Mouse (Mus musculus) Patski (cell line): ENCODE measurements around the gene Nek8. TPM values are rescaled to one million over a fixed set of nuclear protein-coding genes. Genes with fewer than 3 reads are reported as not detected.
"Not testable (repeated sequence)": the region's sequence is repeated elsewhere in the genome, so short reads cannot be mapped to it uniquely, and the experiment has no call there.

Source experiments
- ATAC-seq: fragments of 100-300 bp; one replicate; pipeline ENCODE4 v1.8.0; 2021
- CTCF ChIA-PET: fragments of 350-600 bp; sonication (Branson Sonifier 250); formaldehyde crosslinking; loops from one replicate; lab custom pipeline; 2022; ENCODE audit warnings: inconsistent platforms; lab: Charles Lee
- POLR2A ChIA-PET: fragments of 350-600 bp; sonication (Branson Sonifier 250); formaldehyde crosslinking; loops from one replicate; lab custom pipeline; 2022; ENCODE audit warnings: antibody characterized with exemption, inconsistent platforms; lab: Charles Lee
- DNase-seq: peaks from one replicate; pipeline ENCODE4 v3.0.0-alpha.2; 2011; ENCODE audit warnings: low read depth, low spot score
- H3K27me3 ChIP-seq: fragments of 371-371 bp; one replicate; pipeline ENCODE4 v1.5.1; 2021
- CTCF ChIP-seq: fragments of 100-300 bp; IDR thresholded peaks from one replicate; pipeline ENCODE4 v1.5.1; 2021
- in situ Hi-C: fragments of 300-500 bp; cut with MboI; formaldehyde crosslinking; loops from 3 replicates; pipeline ENCODE4 v1.11.1; 2018; ENCODE audit warnings: low pct_unique_long_range_greater_than_20kb, mixed read lengths
- polyA plus RNA-seq: library from polyadenylated mRNA; unstranded; gene quantifications from one replicate; pipeline ENCODE4 v1.2.3, GENCODE M21; 2021

Gene Nek8
- polyA plus RNA-seq, 1 experiment from 2014 or later: 19.6 TPM

DNA sequence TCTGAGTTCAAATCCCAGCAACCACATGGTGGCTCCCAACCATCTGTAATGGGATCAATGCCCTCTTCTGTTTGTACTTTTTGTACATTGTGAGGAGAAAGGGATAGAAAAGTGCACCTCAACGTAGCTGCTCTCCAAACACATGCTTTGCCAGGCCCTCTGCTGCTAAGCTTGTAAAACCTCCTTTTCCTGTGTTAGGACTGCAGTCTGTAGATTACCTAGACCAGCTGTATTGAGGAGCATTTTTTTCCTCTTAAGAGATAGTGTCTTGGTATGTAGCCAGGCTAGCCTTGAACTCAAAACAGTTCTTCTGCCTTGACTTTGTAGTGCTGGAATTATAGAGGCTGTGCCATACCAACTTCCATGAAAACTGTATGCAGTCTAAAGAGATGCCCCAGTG, 40.3 kb downstream of the Nek8 start:
- in situ Hi-C loops: no loop called here

DNA sequence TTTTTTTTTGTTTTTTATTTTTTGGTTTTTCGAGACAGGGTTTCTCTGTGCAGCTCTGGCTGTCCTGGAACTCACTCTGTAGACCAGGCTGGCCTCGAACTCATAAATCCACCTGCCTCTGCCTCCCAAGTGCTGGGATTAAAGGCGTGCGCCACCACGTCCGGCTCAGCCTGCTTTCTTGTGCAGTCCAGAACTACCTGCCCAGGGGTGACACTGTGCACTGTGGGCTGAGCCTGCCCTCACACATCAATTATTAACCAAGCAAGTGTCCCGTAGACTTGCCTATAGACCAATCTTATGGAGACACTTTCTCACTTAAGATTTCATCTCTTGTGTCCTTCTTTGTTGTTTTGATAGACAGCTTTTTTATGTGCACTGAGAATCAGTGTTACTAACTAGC, 41.2 kb downstream of the Nek8 start:
- POLR2A ChIA-PET: not testable (repeated sequence)
- CTCF ChIA-PET: interaction anchor here (1.0 kb wide), 1 partner anchor 14 kb away, joined by 3 read pairs; no protein-coding TSS in a partner anchor

More for the DNA sequence above, 40.3 kb downstream of the Nek8 start:
- TF ChIP-seq CTCF: no peak
- DNase-seq (no peak), ATAC-seq (no peak)
- ChIA-PET CTCF (interaction anchor here (0.7 to 1.0 kb wide), 3 partner anchors 9 to 16 kb away, joined by 3 to 4 read pairs (median 4); no protein-coding TSS in a partner anchor), POLR2A (no interaction called here)
- no peaks in the 10 kb centered on the region for H3K27me3 ChIP-seq

DNA sequence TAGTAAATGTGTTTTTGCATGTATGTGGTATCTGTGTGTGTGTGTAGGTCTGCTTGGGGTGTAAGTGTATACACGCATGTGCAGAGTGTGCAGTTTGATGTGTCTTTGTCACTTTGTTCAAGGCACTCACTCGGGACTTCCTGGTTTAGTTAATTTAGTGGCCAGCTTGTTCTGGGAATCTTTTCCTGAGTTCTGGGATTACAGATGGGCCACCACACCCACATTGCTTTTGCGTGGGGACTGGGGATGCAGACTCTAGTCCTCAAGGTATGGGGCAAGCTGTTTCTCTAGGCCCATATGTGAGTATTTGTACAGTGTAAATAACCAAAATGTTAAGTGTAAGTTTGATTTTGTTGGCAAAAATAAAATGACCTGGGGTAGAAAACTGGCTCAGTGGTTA, 42.1 kb downstream of the Nek8 start:
- in situ Hi-C loops: no loop called here
- DNase-seq: no peak
- POLR2A ChIA-PET: no interaction called here
- CTCF ChIA-PET: interaction anchor here (0.7 to 2.0 kb wide), 4 partner anchors 9 to 15 kb away, joined by 3 to 8 read pairs (median 6); no protein-coding TSS in a partner anchor
- H3K27me3 ChIP-seq: no peaks in the 10 kb centered on the region
- no peak for TF ChIP-seq CTCF
- ATAC-seq: no peak

More for the DNA sequence above, 41.2 kb downstream of the Nek8 start:
- DNase-seq, ATAC-seq, H3K27me3 ChIP-seq, in situ Hi-C loops: not testable (repeated sequence)

DNA sequence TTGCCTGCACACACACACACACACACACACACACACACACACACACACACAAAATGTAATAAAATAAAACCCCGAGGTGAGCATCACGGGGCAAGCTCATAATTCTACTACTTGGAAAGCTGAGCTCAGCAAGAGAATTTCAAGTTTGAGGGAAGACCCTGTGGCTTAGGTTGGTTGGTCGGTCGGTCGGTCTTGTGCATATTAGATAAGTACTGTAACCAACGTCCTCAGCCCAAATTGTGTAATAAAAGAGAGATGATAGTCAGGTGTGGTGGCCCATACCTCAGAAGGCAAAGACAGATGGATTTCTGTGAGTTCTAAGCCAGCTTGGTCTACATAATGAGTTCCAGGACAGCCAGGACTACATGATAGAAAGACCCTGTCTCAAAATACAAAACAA, 42.6 kb downstream of the Nek8 start:
- no peak for TF ChIP-seq CTCF
- DNase-seq (no peak), ATAC-seq (no peak)
- ChIA-PET CTCF (interaction anchor here (0.7 to 2.0 kb wide), 4 partner anchors 9 to 16 kb away, joined by 3 to 8 read pairs (median 6); no protein-coding TSS in a partner anchor), POLR2A (interaction anchor here (1.0 kb wide), 1 partner anchor 10 kb away, joined by 3 read pairs; no protein-coding TSS in a partner anchor)
- H3K27me3 ChIP-seq: no peaks in the 10 kb centered on the region
- in situ Hi-C loops: no loop called here

DNA sequence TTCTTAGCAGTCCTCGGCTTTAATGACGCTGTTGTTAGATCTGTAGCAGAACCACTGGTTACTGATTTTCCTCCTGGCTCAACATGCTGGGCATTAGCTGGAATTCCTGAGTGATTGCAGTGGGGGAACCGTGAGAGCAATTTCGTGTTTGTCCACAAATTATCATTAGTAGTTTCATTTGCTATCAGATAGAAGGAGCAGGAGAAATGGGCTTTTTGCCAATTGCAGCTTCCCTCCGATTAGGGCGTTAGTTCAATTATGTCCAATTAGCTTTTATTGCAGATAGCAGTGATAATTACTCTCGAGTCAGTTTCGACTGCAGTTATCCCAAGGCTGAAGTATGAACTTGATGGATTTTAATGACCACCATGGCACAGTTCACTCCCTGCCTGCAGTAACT, 47.0 kb downstream of the Nek8 start:
- TF ChIP-seq CTCF: no peak
- CTCF ChIA-PET: interaction anchor here (1.5 kb wide), 1 partner anchor 8 kb away, joined by 3 read pairs; no protein-coding TSS in a partner anchor
- POLR2A ChIA-PET: no interaction called here
- ATAC-seq: no peak
- no peak for DNase-seq
- H3K27me3 ChIP-seq: no peaks in the 10 kb centered on the region
- in situ Hi-C loops: no loop called here

DNA sequence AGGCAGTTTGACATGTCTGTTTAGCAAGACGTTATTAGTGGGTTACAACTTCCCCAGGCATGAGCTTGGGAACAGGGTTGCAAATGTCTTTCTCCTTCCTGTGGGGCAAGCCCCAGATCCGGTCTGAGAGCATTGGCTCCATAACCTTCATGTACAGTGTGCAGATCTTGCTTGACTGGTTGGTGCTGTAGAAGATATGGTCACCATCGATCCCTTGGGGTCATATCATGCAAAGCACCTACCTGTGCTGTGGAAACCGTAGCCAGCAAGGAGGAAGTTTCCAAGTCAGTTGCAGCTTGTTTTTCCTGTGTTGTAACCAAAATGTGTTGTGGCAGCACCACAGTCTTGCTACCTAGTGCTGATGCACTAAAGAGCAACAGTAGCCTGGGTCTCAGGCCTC, 49.7 kb downstream of the Nek8 start:
- in situ Hi-C loops: no loop called here
- CTCF ChIA-PET: interaction anchor here (1.1 kb wide), 1 partner anchor 30 kb away, joined by 3 read pairs; no protein-coding TSS in a partner anchor
- ATAC-seq: no peak
- no peak for DNase-seq
- no peak for TF ChIP-seq CTCF
- H3K27me3 ChIP-seq: no peaks in the 10 kb centered on the region
- POLR2A ChIA-PET: no interaction called here

DNA sequence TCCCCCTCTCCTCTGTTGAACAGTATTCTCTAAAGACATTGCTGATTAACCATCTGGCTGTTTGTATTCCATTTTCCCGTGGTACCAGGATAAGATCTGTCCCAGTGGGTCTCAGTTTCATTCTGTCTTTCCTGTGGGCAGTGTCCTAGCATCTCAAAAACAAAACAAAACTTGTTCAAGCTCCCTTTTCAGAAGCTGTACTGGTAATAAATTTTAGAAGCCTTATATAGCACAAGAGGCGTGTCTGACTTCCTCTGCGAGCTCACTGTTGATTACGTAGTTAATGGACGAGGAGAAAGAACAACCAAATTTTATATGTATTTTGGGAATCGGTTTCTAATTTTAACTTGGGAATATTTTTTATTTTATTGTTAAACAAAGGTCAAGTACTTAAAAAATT, 50.8 kb downstream of the Nek8 start:
- in situ Hi-C loops: no loop called here
- no peaks in the 10 kb centered on the region for H3K27me3 ChIP-seq
- POLR2A ChIA-PET: interaction anchor here (1.5 kb wide), 1 partner anchor 18 kb away, joined by 3 read pairs; no protein-coding TSS in a partner anchor
- CTCF ChIA-PET: interaction anchor here (1.0 to 1.7 kb wide), 5 partner anchors 8 to 29 kb away, joined by 3 to 6 read pairs (median 4); no protein-coding TSS in a partner anchor
- TF ChIP-seq CTCF: no peak
- no peak for DNase-seq
- ATAC-seq: no peak

DNA sequence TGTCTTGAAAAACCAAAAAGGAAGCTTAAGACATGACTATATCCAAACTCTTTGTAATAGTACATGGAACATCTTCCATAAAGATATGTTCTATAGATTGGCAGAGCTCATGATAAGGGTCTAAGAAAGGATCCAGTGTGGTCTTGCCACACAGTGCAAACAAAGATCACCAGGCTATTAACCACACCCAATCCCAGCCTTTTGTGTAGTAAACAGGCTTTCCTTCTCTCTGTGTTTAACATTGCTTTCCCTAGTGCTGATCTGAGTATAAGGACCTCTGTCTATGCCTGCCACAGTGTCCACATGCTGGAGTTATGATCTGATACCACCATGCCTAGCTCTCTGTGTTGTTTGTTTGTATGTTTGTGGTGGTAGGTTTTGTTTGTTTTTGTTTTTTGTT, 52.7 kb downstream of the Nek8 start:
- ChIA-PET POLR2A (no interaction called here), CTCF (interaction anchor here (1.0 to 1.5 kb wide), 3 partner anchors 10 to 35 kb away, joined by 3 to 7 read pairs (median 5); no protein-coding TSS in a partner anchor)
- no peaks in the 10 kb centered on the region for H3K27me3 ChIP-seq
- DNase-seq (no peak), ATAC-seq (no peak)
- no peak for TF ChIP-seq CTCF
- in situ Hi-C loops: no loop called here

DNA sequence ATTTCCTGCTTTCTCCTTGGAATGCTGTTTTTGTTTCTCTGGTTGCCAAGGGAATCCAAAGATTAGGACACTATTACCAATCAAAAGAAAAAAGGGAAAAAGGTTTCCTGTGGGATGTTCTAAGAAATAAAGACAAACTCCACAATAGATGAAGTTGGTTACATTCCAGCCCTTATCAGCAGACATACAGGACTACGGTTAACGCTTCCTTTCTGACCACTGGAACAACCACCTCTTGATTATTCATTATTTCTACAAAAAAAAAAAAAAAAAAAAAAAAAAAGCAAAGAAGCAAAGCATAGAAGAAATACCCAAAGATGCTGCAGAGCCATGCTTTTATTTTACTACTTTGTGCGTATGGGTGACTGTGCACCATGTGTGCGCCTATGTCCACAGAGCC, 53.7 kb downstream of the Nek8 start:
- TF ChIP-seq CTCF: no peak
- ATAC-seq (no peak), DNase-seq (no peak)
- in situ Hi-C loops: no loop called here
- ChIA-PET CTCF (interaction anchor here (1.5 kb wide), 2 partner anchors 23 to 36 kb away, joined by 3 to 5 read pairs; no protein-coding TSS in a partner anchor), POLR2A (no interaction called here)
- H3K27me3 ChIP-seq: no peaks in the 10 kb centered on the region

DNA sequence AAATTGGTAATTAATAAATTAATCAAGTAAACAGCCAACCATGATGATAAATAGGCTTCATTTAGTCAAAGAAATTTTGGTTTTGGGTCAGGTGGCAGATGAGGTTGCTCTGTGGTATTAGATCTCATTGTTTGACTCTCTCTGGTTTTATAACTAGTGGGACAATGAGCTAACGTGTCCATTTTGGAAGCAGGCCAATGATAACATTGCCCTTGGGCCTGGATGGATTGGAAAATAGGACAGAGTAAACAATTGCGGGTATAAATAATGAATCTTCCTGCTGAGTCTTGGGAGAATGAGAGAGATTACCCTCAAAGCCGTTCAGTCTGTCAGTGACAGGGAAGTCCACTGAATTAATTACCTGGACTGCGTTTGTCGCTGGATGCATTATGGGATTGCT, 55.3 kb downstream of the Nek8 start:
- in situ Hi-C loops: no loop called here

DNA sequence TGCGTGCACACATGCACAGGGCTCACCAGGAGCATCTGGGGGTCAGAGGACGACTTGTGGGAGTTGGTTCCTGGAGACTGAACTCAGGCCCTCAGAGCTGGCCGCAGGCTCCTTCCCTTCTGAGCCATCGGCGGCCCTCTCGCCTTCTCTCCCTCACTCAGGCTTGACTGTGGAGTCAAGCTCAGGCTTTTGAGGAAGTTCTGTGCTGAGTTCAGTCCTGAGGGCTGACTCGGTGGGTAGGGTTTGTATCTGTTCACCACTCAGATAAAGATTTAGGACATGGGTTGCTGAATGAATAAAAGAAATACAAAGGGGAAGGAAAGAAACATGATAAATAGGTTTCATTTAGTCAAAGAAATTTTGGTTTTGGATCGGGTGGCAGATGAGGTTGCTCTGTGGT, 56.6 kb downstream of the Nek8 start:
- POLR2A ChIA-PET: interaction anchor here (0.6 kb wide), 1 partner anchor 24 kb away, joined by 4 read pairs; no protein-coding TSS in a partner anchor
- no peak for TF ChIP-seq CTCF
- DNase-seq: no peak
- CTCF ChIA-PET: interaction anchor here (1.1 kb wide), 1 partner anchor 9 kb away, joined by 3 read pairs; no protein-coding TSS in a partner anchor
- in situ Hi-C loops: no loop called here
- ATAC-seq: no peak
- H3K27me3 ChIP-seq: no peaks in the 10 kb centered on the region

More for the DNA sequence above, 55.3 kb downstream of the Nek8 start:
- no peak for TF ChIP-seq CTCF
- POLR2A ChIA-PET: no interaction called here
- CTCF ChIA-PET: interaction anchor here (1.2 to 1.4 kb wide), 3 partner anchors 9 to 31 kb away, joined by 3 read pairs; no protein-coding TSS in a partner anchor
- ATAC-seq (no peak), DNase-seq (peak; percentile 71)
- no peaks in the 10 kb centered on the region for H3K27me3 ChIP-seq
